Mouse (Mus musculus) C2C12 (cell line): ENCODE data around the gene Atp8a2. TPM values are rescaled to one million over a fixed set of nuclear protein-coding genes. Genes with fewer than 3 reads are reported as not detected.
"Not testable (repeated sequence)": the region's sequence is repeated elsewhere in the genome, so short reads cannot be mapped to it uniquely, and the experiment has no call there.

ENCODE experiments used
- H3K27me3 ChIP-seq: one replicate; pipeline ENCODE4 v1.6.1; 2011; ENCODE audit not compliant: control insufficient read depth, insufficient read depth, insufficient read length
- H3K36me3 ChIP-seq: one replicate; pipeline ENCODE4 v1.6.1; 2011; ENCODE audit not compliant: control insufficient read depth, insufficient read depth
- H3K4me3 ChIP-seq: one replicate; pipeline ENCODE4 v1.5.1; 2011; ENCODE audit warnings: mild to moderate bottlenecking, control low read depth; ENCODE audit not compliant: poor library complexity, insufficient read depth, severe bottlenecking
- H3K79me2 ChIP-seq: one replicate; pipeline ENCODE4 v1.6.1; 2011; ENCODE audit not compliant: control insufficient read depth, insufficient read depth
- H3K79me3 ChIP-seq: one replicate; pipeline ENCODE4 v1.6.1; 2011; ENCODE audit warnings: low read depth, control low read depth
- H3ac ChIP-seq: one replicate; pipeline ENCODE3; 2011; ENCODE audit warnings: low read depth; ENCODE audit not compliant: control insufficient read depth, insufficient read length
- CEBPB ChIP-seq: IDR thresholded peaks from one replicate; pipeline ENCODE4 v1.6.1; 2011; ENCODE audit warnings: low read depth, mild to moderate bottlenecking, control low read depth, moderate library complexity
- CTCF ChIP-seq: IDR thresholded peaks from one replicate; pipeline ENCODE4 v1.5.1; 2011; ENCODE audit not compliant: control insufficient read depth, insufficient read depth, insufficient read length
- FOSL1 ChIP-seq: IDR thresholded peaks from one replicate; pipeline ENCODE4 v1.8.0; 2011; ENCODE audit warnings: mild to moderate bottlenecking, low read length; ENCODE audit not compliant: poor library complexity, insufficient read depth, severe bottlenecking
- MAX ChIP-seq: IDR thresholded peaks from one replicate; pipeline ENCODE4 v1.6.1; 2011; ENCODE audit warnings: mild to moderate bottlenecking, control low read depth
- MYOD1 ChIP-seq: IDR thresholded peaks from one replicate; pipeline ENCODE4 v1.6.1; 2011; ENCODE audit warnings: low read depth; ENCODE audit not compliant: control insufficient read depth, insufficient read length
- MYOG ChIP-seq: IDR thresholded peaks from one replicate; pipeline ENCODE4 v1.6.1; 2011; ENCODE audit not compliant: control insufficient read depth, insufficient read length; ENCODE audit errors: extremely low read depth
- USF1 ChIP-seq: IDR thresholded peaks from one replicate; pipeline ENCODE4 v1.6.1; 2011; ENCODE audit warnings: low read depth, mild to moderate bottlenecking, control low read depth, moderate library complexity
- polyA plus RNA-seq: library from polyadenylated mRNA; unstranded; fragments of >200 nt; fragmentation: generic; extraction: Trizol; gene quantifications from one replicate; pipeline ENCODE4 v1.2.1, GENCODE M21; 2012; ENCODE audit warnings: missing spikeins

Atp8a2 gene
- polyA plus RNA-seq, 1 experiment, result under 0.01 TPM

DNA sequence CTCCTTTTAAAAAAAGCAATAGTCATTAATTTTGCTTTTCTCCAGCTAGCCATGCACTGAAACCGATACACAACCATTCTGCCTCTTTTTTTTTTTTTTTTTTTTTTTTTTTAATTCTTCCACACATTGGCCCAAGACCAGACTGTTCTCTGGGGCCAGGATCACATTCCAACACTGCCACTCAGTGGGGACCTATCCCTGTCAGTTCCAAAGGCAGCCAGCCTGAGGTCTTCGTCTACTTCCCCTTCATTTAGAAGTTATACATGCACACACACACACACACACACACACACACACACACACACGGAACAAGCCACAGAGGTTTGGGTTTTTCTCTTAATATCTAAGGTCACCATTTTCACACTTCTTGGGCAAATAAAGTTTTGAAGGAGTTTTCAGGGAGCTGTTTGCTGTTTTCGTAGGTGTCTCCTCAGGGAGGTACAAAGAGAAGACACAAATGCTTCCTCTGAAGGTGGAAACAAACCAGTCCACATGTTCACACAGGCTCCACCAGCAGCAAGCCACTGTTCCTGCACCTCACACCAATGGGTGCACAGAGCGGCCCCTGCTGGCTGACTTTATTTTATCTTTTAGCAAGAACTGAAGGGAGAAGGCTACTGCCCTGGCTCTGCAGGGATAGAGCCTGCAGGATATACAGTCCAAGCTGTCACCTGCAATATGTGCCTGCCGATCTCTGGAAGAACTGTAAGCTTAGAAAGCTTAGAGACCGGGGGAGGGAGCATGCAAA is 253.9 kb downstream of the Atp8a2 start:
- TF ChIP-seq CTCF (peak; percentile 48), USF1 (no peak)
- no peaks in the 10 kb centered on the region for H3K36me3 ChIP-seq

DNA sequence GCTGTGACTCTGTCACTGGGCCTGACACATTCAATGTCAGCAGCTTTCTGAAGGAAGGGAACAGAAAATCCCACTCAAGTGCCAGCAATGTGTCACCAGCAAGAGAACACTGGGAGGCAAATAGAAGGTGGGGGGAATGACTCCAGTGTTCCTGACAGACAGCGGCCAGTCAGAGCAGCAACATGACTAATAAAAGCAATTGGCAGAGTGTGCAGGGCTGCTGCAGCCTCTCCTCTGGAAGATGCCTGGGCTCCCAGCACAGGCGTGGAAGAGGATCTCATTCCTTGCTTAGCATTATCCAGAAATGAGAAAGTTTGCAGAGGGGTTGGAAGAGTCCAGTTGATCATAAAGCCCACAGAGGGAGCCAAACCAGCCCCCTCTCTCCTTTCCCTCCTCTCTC is 254.8 kb downstream of the Atp8a2 start:
- Histone ChIP-seq H3K79me2 (no peaks in the 10 kb centered on the region), H3K36me3 (no peaks in the 10 kb centered on the region), H3ac (no peak overlapping the region), H3K27me3 (peaks cover 15% of the 10 kb centered on the region), H3K4me3 (no peak overlapping the region), H3K79me3 (no peaks in the 10 kb centered on the region)
- no peak for TF ChIP-seq MYOG
- no peak for TF ChIP-seq USF1
- TF ChIP-seq CEBPB, result no peak
- TF ChIP-seq MYOD1, result no peak
- TF ChIP-seq FOSL1, result no peak
- no peak for TF ChIP-seq CTCF
- TF ChIP-seq MAX, result no peak

More for the DNA sequence above, 253.9 kb downstream of the Atp8a2 start:
- Histone ChIP-seq H3ac (no peak overlapping the region), H3K27me3 (peaks cover 11% of the 10 kb centered on the region), H3K79me3 (no peaks in the 10 kb centered on the region), H3K79me2 (no peaks in the 10 kb centered on the region), H3K4me3 (no peak overlapping the region)

DNA sequence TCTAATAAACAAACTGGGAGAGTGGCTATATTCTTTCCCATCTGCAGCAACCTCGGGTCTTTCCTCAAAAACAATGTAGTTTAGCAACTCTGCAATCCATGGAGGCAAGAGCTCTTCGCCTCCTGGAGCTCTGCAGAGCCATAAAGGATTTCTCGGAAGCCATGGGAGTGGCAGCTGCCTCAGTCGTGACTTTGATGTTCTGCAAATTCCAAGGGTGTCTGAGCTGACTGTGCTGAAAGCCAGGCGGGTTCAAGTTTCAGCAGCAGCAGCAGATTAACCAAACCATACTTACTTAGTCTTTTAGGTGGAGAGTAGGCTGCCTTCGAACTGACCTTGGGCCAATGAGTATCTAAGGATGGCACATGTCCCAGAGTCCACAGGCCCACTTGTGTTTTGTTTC is 264.6 kb downstream of the Atp8a2 start:
- Histone ChIP-seq H3K79me2 (no peaks in the 10 kb centered on the region), H3ac (no peak overlapping the region), H3K4me3 (no peak overlapping the region), H3K36me3 (no peaks in the 10 kb centered on the region), H3K79me3 (no peaks in the 10 kb centered on the region), H3K27me3 (peaks cover 6% of the 10 kb centered on the region)
- TF ChIP-seq MYOG (no peak), CTCF (no peak), USF1 (no peak), MYOD1 (no peak), CEBPB (no peak), FOSL1 (no peak), MAX (no peak)

DNA sequence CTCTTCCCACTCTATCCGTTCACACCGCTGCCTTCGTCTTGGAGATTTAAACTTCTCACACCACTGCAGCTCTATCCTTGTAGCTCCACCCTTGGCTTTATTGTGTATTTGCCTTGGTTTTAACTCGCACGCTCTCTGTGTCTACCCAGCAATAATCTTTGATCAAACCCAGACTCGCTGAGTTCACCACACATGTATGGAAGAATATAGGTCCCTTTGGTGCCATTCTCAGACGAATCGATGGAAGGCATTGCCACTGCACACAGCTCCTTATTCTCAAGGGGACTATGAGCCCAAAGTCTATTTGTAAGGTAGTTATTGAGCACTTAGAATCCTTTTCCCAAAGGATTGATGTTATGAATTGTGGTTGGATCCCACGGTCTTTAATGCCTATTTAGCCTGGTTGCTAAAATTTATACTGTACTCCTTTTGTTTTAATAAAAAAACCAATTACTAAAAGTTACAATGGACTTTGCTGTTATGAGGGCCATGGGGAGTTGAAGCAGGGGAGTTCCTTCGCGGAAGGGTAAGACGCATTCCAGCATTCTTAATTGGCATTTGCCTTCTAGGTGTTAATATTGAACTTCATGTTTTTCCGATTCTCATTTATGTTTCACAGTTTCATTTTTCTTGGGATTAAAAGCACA is 265.4 kb downstream of the Atp8a2 start:
- Histone ChIP-seq H3K79me3 (no peaks in the 10 kb centered on the region), H3ac (no peak overlapping the region), H3K27me3 (peaks cover 6% of the 10 kb centered on the region), H3K36me3 (no peaks in the 10 kb centered on the region), H3K4me3 (no peak overlapping the region), H3K79me2 (no peaks in the 10 kb centered on the region)
- TF ChIP-seq MYOD1 (no peak), FOSL1 (no peak), CEBPB (no peak), MYOG (no peak), MAX (no peak), CTCF (no peak), USF1 (no peak)

- H3K79me2 ChIP-seq, H3K36me3 ChIP-seq, H3K27me3 ChIP-seq, H3K79me3 ChIP-seq, H3K4me3 ChIP-seq, H3ac ChIP-seq: not testable (repeated sequence)
Measured at GRCm38 (mm10) chr14:59929190-59929589, 267.8 kb downstream of the Atp8a2 start.

GRCm38 (mm10) chr14:59928781-59929180 is 268.2 kb downstream of the Atp8a2 start:
- Histone ChIP-seq H3K4me3 (no peak overlapping the region), H3K27me3 (peaks cover 3% of the 10 kb centered on the region), H3K79me2 (no peaks in the 10 kb centered on the region), H3ac (no peak overlapping the region), H3K79me3 (no peaks in the 10 kb centered on the region), H3K36me3 (no peaks in the 10 kb centered on the region)
- TF ChIP-seq CTCF, result no peak
- no peak for TF ChIP-seq FOSL1
- TF ChIP-seq MAX, result no peak
- no peak for TF ChIP-seq USF1
- no peak for TF ChIP-seq MYOG
- no peak for TF ChIP-seq MYOD1
- TF ChIP-seq CEBPB, result no peak
